Mouse (Mus musculus) limb, embryonic 15.5 days (tissue): Measurements from ENCODE around the gene Bcor. TPM values are rescaled to one million over a fixed set of nuclear protein-coding genes. Genes with fewer than 3 reads are reported as not detected.

Experiments
- ATAC-seq: fragments of 200-750 bp; cut with Nextera tagmentation; 2 replicates; pipeline ENCODE4 v1.8.0; 2017; ENCODE audit warnings: low read depth, moderate TSS enrichment; ENCODE audit not compliant: insufficient number of reproducible peaks, low FRiP score, low TSS enrichment
- H3K27ac ChIP-seq: fragments of 300-500 bp; sonication (generic); 2 replicates; pipeline ENCODE4 v1.5.1; 2015; ENCODE audit warnings: moderate library complexity, mild to moderate bottlenecking, inconsistent platforms
- H3K27me3 ChIP-seq: fragments of 300-500 bp; sonication (generic); 2 replicates; pipeline ENCODE4 v1.6.1; 2015; ENCODE audit warnings: inconsistent platforms
- H3K36me3 ChIP-seq: fragments of 300-500 bp; sonication (generic); 2 replicates; pipeline ENCODE4 v1.6.1; 2015; ENCODE audit warnings: inconsistent platforms
- H3K4me1 ChIP-seq: fragments of 300-500 bp; sonication (generic); 2 replicates; pipeline ENCODE4 v1.6.1; 2015; ENCODE audit warnings: inconsistent platforms
- H3K4me2 ChIP-seq: fragments of 300-500 bp; sonication (generic); 2 replicates; pipeline ENCODE4 v1.6.1; 2015; ENCODE audit warnings: mild to moderate bottlenecking, inconsistent platforms
- H3K4me3 ChIP-seq: fragments of 300-500 bp; sonication (generic); 2 replicates; pipeline ENCODE4 v1.5.1; 2015; ENCODE audit warnings: mild to moderate bottlenecking, inconsistent platforms
- H3K9ac ChIP-seq: fragments of 300-500 bp; sonication (generic); 2 replicates; pipeline ENCODE4 v1.6.1; 2015; ENCODE audit warnings: inconsistent platforms
- H3K9me3 ChIP-seq: fragments of 300-500 bp; sonication (generic); 2 replicates; pipeline ENCODE4 v1.6.1; 2016; ENCODE audit warnings: inconsistent platforms
- WGBS: fragments of 180-500 bp; shearing (Covaris S2); methylation state at CpG from one replicate; pipeline ENCODE4 v1.1.7; 2015; 5-methylcytosine and 5-hydroxymethylcytosine counted together
- polyA plus RNA-seq: library from polyadenylated mRNA; unstranded; fragments of >200 nt; fragmentation: Nextera tagmentation; extraction: Ambion mirVana; gene quantifications from 2 replicates; pipeline ENCODE4 v1.2.1, GENCODE M21; 2015

Bcor gene
- polyA plus RNA-seq, 1 experiment from 2014 or later, result 12.8 TPM

DNA sequence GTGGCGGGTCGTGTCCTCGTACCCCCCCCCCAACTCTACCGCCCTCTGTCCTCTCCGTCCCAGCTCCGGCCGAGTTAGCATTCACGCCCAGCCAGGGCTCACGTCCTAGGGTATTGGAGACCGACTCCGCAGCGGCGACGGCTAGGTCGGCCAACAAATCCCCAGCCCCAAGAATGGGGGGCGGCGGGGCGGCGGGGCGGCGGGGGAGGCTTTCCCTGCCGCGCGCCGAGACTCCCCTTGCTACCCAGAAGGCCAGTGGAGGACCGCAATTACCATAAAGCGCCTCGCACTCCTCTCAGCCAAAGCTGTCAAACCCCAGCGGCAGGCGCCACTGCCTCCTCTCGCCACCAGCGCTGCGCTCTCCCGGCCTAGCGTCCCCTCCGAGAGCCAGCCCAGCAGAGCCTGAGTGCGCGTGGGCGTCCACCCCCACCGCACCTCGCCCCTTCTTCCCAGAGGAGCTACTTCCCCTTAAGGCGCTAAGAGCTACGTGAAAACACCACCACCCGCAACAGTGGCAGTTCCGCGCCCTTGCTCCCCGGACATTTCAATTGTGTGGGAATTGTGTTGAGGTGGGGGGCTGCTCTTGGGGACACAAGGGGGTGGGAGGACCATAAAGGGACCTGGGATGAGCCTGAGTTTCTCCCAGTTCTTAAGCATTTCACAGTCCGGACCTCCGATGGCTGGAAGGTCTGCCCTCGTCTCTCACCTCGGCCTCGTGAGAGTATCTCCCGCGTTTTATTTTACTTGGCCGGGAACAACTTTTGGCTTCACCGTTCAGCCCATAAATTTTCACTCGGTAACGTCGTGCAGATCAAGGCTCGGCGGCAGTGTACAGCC lies 79.0 kb downstream of the Bcor start:
- Histone ChIP-seq H3K9me3 (no peaks in the 10 kb centered on the region), H3K36me3 (no peaks in the 10 kb centered on the region), H3K27me3 (peaks cover 78% of the 10 kb centered on the region), H3K9ac (peak overlapping the region; percentile 26; the same call in 1 of the 2 replicates), H3K27ac (peak overlapping the region; percentile 72), H3K4me1 (peaks cover 32% of the 10 kb centered on the region), H3K4me2 (peak overlapping the region; percentile 73), H3K4me3 (peak overlapping the region; percentile 58)
- ATAC-seq, result 0 out of 2 replicates have a peak, but pooled peaks have one; percentile 26
- WGBS, result 4% methylated on average over 59 of the region's 61 CpGs

DNA sequence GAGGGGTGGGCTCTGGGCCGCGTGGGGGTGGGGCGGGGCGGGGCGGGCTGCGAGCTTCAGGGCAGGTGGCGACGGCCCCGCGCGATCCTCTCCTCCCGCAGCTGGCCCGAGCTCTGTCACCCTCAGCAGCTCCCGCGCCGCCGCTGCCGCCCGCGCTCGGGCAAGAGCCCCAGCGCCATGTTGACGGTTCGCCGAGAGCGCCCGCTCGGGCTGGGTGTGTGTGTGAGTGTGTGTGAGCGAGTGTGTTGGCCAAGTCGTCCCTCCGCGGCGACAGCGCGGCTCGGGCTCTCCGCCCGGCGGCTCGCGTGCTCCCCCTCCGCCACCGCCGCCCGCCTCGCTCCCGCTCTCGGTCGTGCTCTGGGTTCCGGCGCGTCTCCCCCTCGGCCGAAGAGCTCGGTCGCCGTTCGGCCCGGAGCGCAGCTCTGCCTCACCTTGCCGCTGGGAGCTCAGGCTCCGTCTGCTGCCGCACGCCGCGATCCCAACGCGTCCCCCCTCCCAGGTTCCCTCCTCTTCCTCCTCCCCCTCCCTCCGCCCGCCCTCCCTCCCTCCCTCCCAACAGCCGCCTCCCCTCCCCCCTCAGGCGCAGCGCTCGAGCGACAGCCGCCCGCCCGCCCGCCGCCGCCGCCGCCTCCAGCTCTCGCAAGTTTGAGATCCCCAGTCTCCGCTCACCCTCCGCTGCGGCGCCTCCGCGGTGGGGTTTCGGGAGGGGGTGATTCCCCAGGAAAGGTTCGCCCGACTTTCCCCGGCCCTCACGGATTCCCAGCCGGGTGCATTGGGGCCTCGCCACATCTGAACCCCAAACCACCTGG lies 79.9 kb downstream of the Bcor start:
- Histone ChIP-seq H3K4me2 (peak overlapping the region; percentile 73), H3K27me3 (peaks cover 74% of the 10 kb centered on the region), H3K4me3 (peak overlapping the region; percentile 58), H3K4me1 (peaks cover 32% of the 10 kb centered on the region), H3K27ac (peak overlapping the region; percentile 88), H3K36me3 (no peaks in the 10 kb centered on the region), H3K9me3 (no peaks in the 10 kb centered on the region), H3K9ac (peak overlapping the region; percentile 56)
- 7% methylated on average over 40 of the region's 97 CpGs for WGBS
- peak; percentile 10; the same call in 1 of the 2 replicates for ATAC-seq

DNA sequence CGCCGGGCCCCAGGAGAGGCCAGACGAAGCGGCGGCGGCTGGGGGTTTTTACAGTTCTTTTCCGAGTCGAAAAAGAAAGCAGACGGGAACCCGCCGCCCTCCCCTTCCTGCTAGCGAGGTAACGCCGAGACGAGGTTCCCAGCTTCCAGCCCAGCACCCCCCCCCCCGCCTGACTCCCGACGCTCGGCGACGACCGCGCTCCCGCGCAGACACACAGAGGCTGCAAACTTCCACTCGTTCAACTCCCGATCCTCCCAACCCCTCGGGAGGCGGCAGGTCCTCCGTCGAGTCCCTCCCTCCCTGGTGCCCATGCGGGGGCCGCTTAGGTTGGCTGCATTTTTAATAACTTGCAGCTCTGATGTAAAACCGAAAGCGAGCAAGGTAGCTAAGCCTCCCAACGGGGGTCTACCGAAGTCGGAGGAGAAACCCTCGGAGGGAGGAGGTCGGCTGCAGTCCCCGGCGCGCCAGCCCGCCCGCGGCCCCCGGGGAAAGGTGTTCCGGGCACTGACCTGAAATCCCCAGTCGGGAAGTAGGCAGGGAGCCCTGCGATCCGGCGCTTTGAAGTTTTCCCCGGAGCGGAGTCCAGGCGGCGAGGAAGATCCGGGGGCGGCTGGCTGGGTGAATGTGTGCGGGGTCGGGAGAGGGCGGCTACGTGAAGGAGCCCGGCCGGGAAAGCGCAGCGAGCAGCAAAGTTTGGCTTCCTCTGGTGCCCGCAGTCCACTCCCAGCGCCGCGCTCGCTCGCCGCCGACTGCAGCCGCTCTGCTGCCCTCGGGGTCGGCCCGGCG lies 80.7 kb downstream of the Bcor start:
- 2% methylated on average over 50 of the region's 79 CpGs for WGBS
- peak overlapping the region; percentile 58 for H3K4me3 ChIP-seq
- H3K9me3 ChIP-seq, result no peaks in the 10 kb centered on the region
- H3K27ac ChIP-seq, result peak overlapping the region; percentile 88
- H3K4me1 ChIP-seq, result peaks cover 34% of the 10 kb centered on the region
- peak overlapping the region; percentile 56 for H3K9ac ChIP-seq
- H3K27me3 ChIP-seq, result peaks cover 67% of the 10 kb centered on the region
- peak overlapping the region; percentile 73 for H3K4me2 ChIP-seq
- no peaks in the 10 kb centered on the region for H3K36me3 ChIP-seq
- no peak for ATAC-seq

DNA sequence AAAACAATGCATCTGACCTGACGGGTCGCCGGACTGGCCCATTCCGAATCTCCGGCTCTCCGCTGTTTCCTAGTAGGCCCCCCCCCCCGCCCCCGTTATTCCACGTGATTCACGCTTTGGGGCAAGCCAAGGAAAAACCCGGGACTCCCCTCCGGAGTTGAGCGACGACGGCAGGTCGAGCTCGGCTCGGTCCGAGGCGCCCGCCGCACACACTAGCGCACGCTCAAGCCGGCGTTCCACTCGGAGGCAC lies 81.2 kb downstream of the Bcor start:
- Histone ChIP-seq H3K36me3 (no peaks in the 10 kb centered on the region), H3K4me2 (peak overlapping the region; percentile 73), H3K4me3 (peak overlapping the region; percentile 58), H3K27me3 (peaks cover 68% of the 10 kb centered on the region), H3K4me1 (peaks cover 33% of the 10 kb centered on the region), H3K27ac (peak overlapping the region; percentile 88), H3K9ac (peak overlapping the region; percentile 56), H3K9me3 (no peaks in the 10 kb centered on the region)
- WGBS, result 3% methylated on average over 11 of the region's 27 CpGs
- no peak for ATAC-seq

- Histone ChIP-seq H3K27ac (no peak overlapping the region), H3K36me3 (no peaks in the 10 kb centered on the region), H3K4me3 (peak overlapping the region; percentile 58), H3K9ac (peak overlapping the region; percentile 56), H3K9me3 (no peaks in the 10 kb centered on the region), H3K4me2 (peak overlapping the region; percentile 73), H3K27me3 (peaks cover 62% of the 10 kb centered on the region), H3K4me1 (peaks cover 28% of the 10 kb centered on the region)
- ATAC-seq, result no peak
- WGBS, result 1% methylated on average over 73 of the region's 73 CpGs
Observed at GRCm38 (mm10) chrX:12078195-12079058, 81.7 kb downstream of the Bcor start.

GRCm38 (mm10) chrX:12077601-12077980 lies 82.6 kb downstream of the Bcor start:
- peaks cover 28% of the 10 kb centered on the region for H3K4me1 ChIP-seq
- peak overlapping the region; percentile 26; the same call in 1 of the 2 replicates for H3K9ac ChIP-seq
- H3K36me3 ChIP-seq, result no peaks in the 10 kb centered on the region
- peak overlapping the region; percentile 73 for H3K4me2 ChIP-seq
- H3K27me3 ChIP-seq, result peaks cover 58% of the 10 kb centered on the region
- no peak for ATAC-seq
- no peaks in the 10 kb centered on the region for H3K9me3 ChIP-seq
- peak overlapping the region; percentile 58 for H3K4me3 ChIP-seq
- 4% methylated on average over 22 of the region's 22 CpGs for WGBS
- no peak overlapping the region for H3K27ac ChIP-seq

DNA sequence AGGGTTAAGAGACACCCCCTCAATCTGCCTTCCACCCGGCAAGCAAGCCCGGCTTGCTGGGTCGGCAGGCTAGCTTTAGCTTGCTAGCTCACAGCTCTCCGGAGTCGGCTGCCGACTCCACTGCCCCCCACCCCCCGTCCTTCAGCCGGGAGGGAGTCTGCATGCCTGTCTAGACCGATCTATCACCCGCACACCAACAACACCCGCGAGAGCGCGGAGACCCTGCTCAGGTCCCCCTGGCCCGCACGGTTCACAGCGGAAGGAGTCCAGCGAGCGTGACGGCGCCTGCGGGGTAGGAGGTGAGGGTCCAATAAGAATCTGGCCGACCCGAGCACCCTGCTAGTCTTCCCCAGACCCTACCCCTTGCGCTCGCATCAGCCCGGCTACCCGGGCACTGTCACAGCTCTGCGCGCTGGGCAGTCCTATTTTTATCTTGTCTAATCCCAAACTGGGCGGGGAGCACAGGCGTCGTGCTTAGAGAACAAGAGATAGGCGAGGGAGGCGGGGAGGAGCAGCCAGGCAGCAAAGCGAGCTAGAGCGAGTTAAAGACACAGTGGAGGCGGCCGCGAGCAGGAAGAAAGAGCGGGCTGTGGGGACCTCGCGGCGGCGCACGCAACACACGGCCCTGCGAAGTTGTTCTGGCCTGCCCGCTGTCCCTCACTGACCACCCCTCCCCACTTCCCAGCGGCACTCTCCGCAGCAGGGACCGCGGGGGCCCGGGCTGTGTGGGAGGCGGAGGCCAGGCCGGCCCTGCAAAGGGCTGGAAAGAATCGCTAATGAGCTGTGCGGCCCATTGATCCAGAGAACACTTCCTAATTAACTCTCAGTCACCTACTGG lies 83.2 kb downstream of the Bcor start:
- peaks cover 59% of the 10 kb centered on the region for H3K27me3 ChIP-seq
- peak; percentile 31; the same call in 1 of the 2 replicates for ATAC-seq

DNA sequence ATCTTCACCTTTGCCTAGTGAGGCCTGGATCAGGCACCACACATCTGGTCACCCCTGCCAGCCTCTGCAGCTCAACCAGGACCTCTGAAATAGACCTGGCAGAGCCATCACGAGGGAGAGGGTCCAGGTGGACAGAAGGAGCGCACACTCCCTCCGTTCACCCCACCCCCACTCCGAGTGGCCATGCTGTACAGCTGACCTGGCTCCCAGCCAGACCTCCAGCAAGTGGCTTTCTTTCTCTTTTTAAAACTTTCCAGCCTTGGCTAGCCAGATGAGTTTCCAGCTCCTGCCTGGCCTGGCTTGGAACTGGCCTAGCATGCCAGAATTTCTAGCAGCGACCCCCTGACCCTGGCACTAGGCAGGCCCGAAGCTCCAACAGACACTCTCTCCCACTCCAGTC lies 87.4 kb downstream of the Bcor start:
- H3K4me2 ChIP-seq, result no peak overlapping the region
- peaks cover 48% of the 10 kb centered on the region for H3K27me3 ChIP-seq
- no peak overlapping the region for H3K4me3 ChIP-seq
- 27% methylated on average over 6 of the region's 6 CpGs for WGBS
- no peaks in the 10 kb centered on the region for H3K36me3 ChIP-seq
- peaks cover 57% of the 10 kb centered on the region for H3K4me1 ChIP-seq
- H3K9me3 ChIP-seq, result no peaks in the 10 kb centered on the region
- ATAC-seq, result no peak
- H3K9ac ChIP-seq, result no peak overlapping the region
- H3K27ac ChIP-seq, result no peak overlapping the region

More for the DNA sequence above, 83.2 kb downstream of the Bcor start:
- Histone ChIP-seq H3K27ac (no peak overlapping the region), H3K4me3 (peak overlapping the region; percentile 58), H3K36me3 (no peaks in the 10 kb centered on the region), H3K4me2 (peak overlapping the region; percentile 73), H3K9ac (peak overlapping the region; percentile 26; the same call in 1 of the 2 replicates), H3K4me1 (peaks cover 32% of the 10 kb centered on the region), H3K9me3 (no peaks in the 10 kb centered on the region)
- WGBS, result under 1% methylated on average over 54 of the region's 58 CpGs

DNA sequence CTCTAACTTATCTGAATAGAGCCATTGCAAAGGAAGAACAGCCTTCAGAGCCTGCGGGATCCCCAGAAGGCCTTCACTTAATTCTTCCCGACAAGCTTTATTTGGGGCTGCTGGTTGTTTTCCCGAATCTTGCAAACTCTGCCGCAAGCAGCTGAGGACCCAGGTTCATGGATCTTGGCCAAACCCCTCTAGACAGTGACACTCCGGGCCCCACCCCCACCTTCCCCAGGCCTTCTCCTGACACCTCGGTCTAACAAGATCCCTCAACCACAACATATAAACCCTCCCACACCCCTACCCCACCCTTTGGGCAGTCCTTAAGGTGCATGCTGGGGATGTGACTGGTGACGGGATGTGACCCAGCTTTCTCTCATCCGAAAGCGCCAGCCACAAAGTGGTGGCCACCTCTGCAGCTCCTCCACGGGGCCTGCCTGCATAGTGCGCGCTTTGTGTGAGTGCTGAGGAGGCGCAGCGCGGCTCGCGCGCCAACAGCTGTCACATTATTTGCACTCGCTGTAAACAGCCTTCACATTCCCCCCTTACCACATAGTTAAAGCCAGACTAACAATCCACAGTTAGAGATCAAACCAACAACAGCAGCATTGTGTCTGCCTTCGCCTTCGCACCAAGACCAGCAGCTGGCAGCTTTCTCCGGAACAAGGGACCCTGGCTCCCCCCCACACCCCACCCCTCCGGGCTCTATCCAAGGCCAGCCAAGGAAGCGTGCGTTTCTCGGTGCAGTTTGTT lies 91.0 kb downstream of the Bcor start:
- 0 out of 2 replicates have a peak, but pooled peaks have one; percentile 37 for ATAC-seq
- Histone ChIP-seq H3K4me3 (no peak overlapping the region), H3K27me3 (peaks cover 63% of the 10 kb centered on the region), H3K9me3 (no peaks in the 10 kb centered on the region), H3K4me1 (peaks cover 78% of the 10 kb centered on the region), H3K27ac (peak overlapping the region; percentile 22; the same call in 1 of the 2 replicates), H3K36me3 (no peaks in the 10 kb centered on the region), H3K9ac (no peak overlapping the region), H3K4me2 (peak overlapping the region; percentile 25; the same call in 1 of the 2 replicates)
- 8% methylated on average over 26 of the region's 26 CpGs for WGBS
